Mouse (Mus musculus) MEL (cell line): ENCODE measurements at regions not wholly inside any gene's neighbourhood (a gene's known extent, or its start where the extent isn't known, plus 50 kb on each side); places are given as distances from the start of the nearest gene placed in this dataset.

Experiments used
- DNase-seq: peaks from one replicate; pipeline ENCODE4 v3.0.0; 2011; ENCODE audit warnings: low read depth, low spot score
- H3K27ac ChIP-seq: 2 replicates; pipeline ENCODE4 v1.5.1; 2012; ENCODE audit warnings: low read depth, mild to moderate bottlenecking, control low read depth, low read length, moderate library complexity; ENCODE audit not compliant: control insufficient read depth
- H3K27me3 ChIP-seq, 2 experiments: fragments of 150-350 bp in 1 of 2; sonication (generic) in 1 of 2; 2 replicates each; pipeline ENCODE4 v1.6.1; 2012; ENCODE audit warnings: low read length in 2 of 2, mild to moderate bottlenecking in 2 of 2, improper control_type of control experiment in 1 of 2, moderate library complexity in 1 of 2; ENCODE audit not compliant: insufficient read depth in 2 of 2, control insufficient read depth in 1 of 2
- H3K36me3 ChIP-seq, 2 experiments: 2 replicates each; pipeline ENCODE4 v1.6.1; 2012 to 2014; ENCODE audit warnings: low read length in 2 of 2, improper control_type of control experiment in 1 of 2, inconsistent platforms in 1 of 2, mild to moderate bottlenecking in 1 of 2; ENCODE audit not compliant: insufficient read depth in 2 of 2, control insufficient read depth in 1 of 2
- H3K4me1 ChIP-seq, 2 experiments: fragments of 150-350 bp in 1 of 2; sonication (generic) in 1 of 2; 2 replicates each; pipeline ENCODE4 v1.6.1; 2012; ENCODE audit warnings: low read length in 2 of 2, improper control_type of control experiment in 1 of 2, mild to moderate bottlenecking in 1 of 2; ENCODE audit not compliant: insufficient read depth in 2 of 2, control insufficient read depth in 1 of 2
- H3K4me3 ChIP-seq, 2 experiments: fragments of 150-350 bp in 1 of 2; sonication (generic) in 1 of 2; 2 replicates each; pipeline ENCODE4 v1.5.1; 2012; ENCODE audit warnings: low read depth in 2 of 2, low read length in 2 of 2, mild to moderate bottlenecking in 2 of 2, moderate library complexity in 2 of 2, control low read depth in 1 of 2, improper control_type of control experiment in 1 of 2; ENCODE audit not compliant: control insufficient read depth in 1 of 2, insufficient read depth in 1 of 2
- H3K79me2 ChIP-seq: 2 replicates; pipeline ENCODE4 v1.6.1; 2012; ENCODE audit warnings: mild to moderate bottlenecking, low read length, moderate library complexity; ENCODE audit not compliant: control insufficient read depth, poor library complexity, insufficient read depth
- H3K9ac ChIP-seq: 2 replicates; pipeline ENCODE4 v1.6.1; 2012; ENCODE audit warnings: low read depth, mild to moderate bottlenecking, control low read depth, low read length, moderate library complexity; ENCODE audit not compliant: control insufficient read depth, poor library complexity, severe bottlenecking
- H3K9me3 ChIP-seq: fragments of 150-350 bp; sonication (generic); replicated peaks from 2 replicates; pipeline ENCODE4 v1.6.1; 2012; ENCODE audit warnings: mild to moderate bottlenecking, low read length, improper control_type of control experiment, moderate library complexity; ENCODE audit not compliant: insufficient read depth
- BHLHE40 ChIP-seq: IDR thresholded peaks from 2 replicates; pipeline ENCODE4 v1.6.1; 2012; ENCODE audit warnings: low read depth, mild to moderate bottlenecking, inconsistent platforms, low read length, improper control_type of control experiment, borderline replicate concordance
- CHD2 ChIP-seq: IDR thresholded peaks from 2 replicates; pipeline ENCODE4 v1.6.1; 2011; ENCODE audit warnings: low read length, improper control_type of control experiment
- E2F4 ChIP-seq: IDR thresholded peaks from 2 replicates; pipeline ENCODE4 v1.6.1; 2011; ENCODE audit warnings: low read depth, low read length, improper control_type of control experiment, borderline replicate concordance
- ELF1 ChIP-seq: IDR thresholded peaks from 2 replicates; pipeline ENCODE4 v1.6.1; 2014; ENCODE audit warnings: low read depth, mild to moderate bottlenecking, inconsistent platforms, low read length, improper control_type of control experiment, moderate library complexity
- MAFK ChIP-seq: IDR thresholded peaks from 2 replicates; pipeline ENCODE4 v1.6.1; 2011; ENCODE audit warnings: low read depth, mild to moderate bottlenecking, low read length, improper control_type of control experiment, borderline replicate concordance
- MAZ ChIP-seq: IDR thresholded peaks from 2 replicates; pipeline ENCODE4 v1.6.1; 2012; ENCODE audit warnings: low read depth, mild to moderate bottlenecking, inconsistent platforms, low read length, improper control_type of control experiment
- MXI1 ChIP-seq: IDR thresholded peaks from 2 replicates; pipeline ENCODE4 v1.6.1; 2011; ENCODE audit warnings: mild to moderate bottlenecking, low read depth, low read length, improper control_type of control experiment
- MYB ChIP-seq: IDR thresholded peaks from 2 replicates; pipeline ENCODE4 v1.6.1; 2011; ENCODE audit warnings: mild to moderate bottlenecking, low read depth, low read length, improper control_type of control experiment
- MYC ChIP-seq: IDR thresholded peaks from 2 replicates; pipeline ENCODE4 v1.6.1; 2011; ENCODE audit warnings: low read depth, mild to moderate bottlenecking, low read length, improper control_type of control experiment, moderate library complexity
- NELFE ChIP-seq: IDR thresholded peaks from 2 replicates; pipeline ENCODE4 v1.6.1; 2011; ENCODE audit warnings: low read depth, low read length, improper control_type of control experiment
- NRF1 ChIP-seq: IDR thresholded peaks from 2 replicates; pipeline ENCODE4 v1.6.1; 2014; ENCODE audit warnings: low read depth, mild to moderate bottlenecking, inconsistent platforms, low read length, improper control_type of control experiment, moderate library complexity; ENCODE audit not compliant: poor library complexity, insufficient read depth, severe bottlenecking
- POLR2AphosphoS2 ChIP-seq: IDR thresholded peaks from 2 replicates; pipeline ENCODE4 v1.6.1; 2011; ENCODE audit warnings: low read length, improper control_type of control experiment
- POLR2AphosphoS5 ChIP-seq: IDR thresholded peaks from 2 replicates; pipeline ENCODE4 v1.6.1; 2012; ENCODE audit warnings: low read depth, borderline replicate concordance, mild to moderate bottlenecking, inconsistent platforms, low read length, moderate library complexity, mixed read lengths
- SIN3A ChIP-seq: IDR thresholded peaks from 2 replicates; pipeline ENCODE4 v1.6.1; 2012; ENCODE audit warnings: low read length, improper control_type of control experiment, inconsistent platforms
- TAL1 ChIP-seq: IDR thresholded peaks from 2 replicates; pipeline ENCODE4 v1.6.1; 2012; ENCODE audit warnings: mild to moderate bottlenecking, inconsistent platforms, low read length, moderate library complexity, mixed read lengths
- TBP ChIP-seq: IDR thresholded peaks from 2 replicates; pipeline ENCODE4 v1.8.0; 2011; ENCODE audit warnings: low read depth, low read length, improper control_type of control experiment
- TCF12 ChIP-seq: IDR thresholded peaks from 2 replicates; pipeline ENCODE4 v1.6.1; 2014; ENCODE audit warnings: low read depth, mild to moderate bottlenecking, inconsistent platforms, low read length, improper control_type of control experiment, moderate library complexity
- ZC3H11A ChIP-seq: IDR thresholded peaks from 2 replicates; pipeline ENCODE4 v1.6.1; 2012; ENCODE audit warnings: low read depth, mild to moderate bottlenecking, inconsistent platforms, low read length, improper control_type of control experiment
- ZMIZ1 ChIP-seq: IDR thresholded peaks from 2 replicates; pipeline ENCODE4 v1.6.1; 2012; ENCODE audit warnings: low read depth, mild to moderate bottlenecking, inconsistent platforms, low read length, improper control_type of control experiment, moderate library complexity

DNA sequence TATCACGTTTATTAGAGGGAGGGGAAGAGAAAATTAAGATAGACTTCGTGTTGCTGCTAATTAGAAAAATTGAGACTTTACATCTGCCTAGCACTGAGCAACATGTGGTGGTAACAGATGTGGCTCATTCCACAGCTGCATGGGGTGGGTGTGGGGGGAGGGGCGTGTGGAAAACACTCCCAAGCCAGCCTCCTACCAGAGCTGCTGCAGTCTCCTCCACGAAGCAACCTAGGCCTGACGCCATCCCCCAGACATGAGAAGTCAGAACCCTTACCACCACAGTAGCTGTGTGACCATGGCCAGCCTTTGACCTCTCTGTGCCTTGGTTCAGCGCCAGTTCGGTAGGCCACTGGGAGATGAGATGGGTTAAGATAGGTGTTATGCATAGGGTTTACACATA is 112.4 kb upstream of the Mafb start:
- no peak for DNase-seq
- Histone ChIP-seq H3K79me2 (no peaks in the 10 kb centered on the region), H3K4me3 (no peak overlapping the region), H3K4me1 (no peaks in the 10 kb centered on the region), H3K27me3 (no peaks in the 10 kb centered on the region), H3K36me3 (no peaks in the 10 kb centered on the region), H3K9ac (no peak overlapping the region), H3K9me3 (no peaks in the 10 kb centered on the region), H3K27ac (no peak overlapping the region)
- TF ChIP-seq MYB (no peak), TAL1 (no peak)

DNA sequence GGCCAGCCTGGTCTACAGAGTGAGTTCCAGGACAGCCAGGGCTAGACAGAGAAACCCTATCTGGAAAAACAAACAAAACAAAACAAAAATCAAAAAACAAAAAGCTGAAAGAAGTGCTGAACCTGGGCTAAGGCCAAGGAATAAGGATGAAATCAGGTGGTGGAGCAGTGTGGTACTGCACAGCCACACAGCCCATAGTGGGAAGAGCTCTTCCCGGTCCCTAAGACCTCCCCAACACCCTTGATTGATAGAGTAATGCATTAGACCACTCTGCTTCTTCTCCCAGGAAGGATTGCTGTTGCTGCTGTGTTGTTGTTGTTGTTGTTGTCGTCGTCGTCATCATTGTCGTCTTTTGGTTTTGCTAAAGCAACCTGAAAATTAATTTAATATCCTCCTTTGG is 118.2 kb upstream of the Mafb start:
- no peak overlapping the region for H3K27ac ChIP-seq
- H3K27me3 ChIP-seq: no peaks in the 10 kb centered on the region
- H3K9me3 ChIP-seq: no peaks in the 10 kb centered on the region
- H3K79me2 ChIP-seq: no peaks in the 10 kb centered on the region
- no peaks in the 10 kb centered on the region for H3K4me1 ChIP-seq
- TF ChIP-seq MAZ (no peak), SIN3A (no peak), E2F4 (no peak), TCF12 (no peak), ZC3H11A (no peak), CHD2 (no peak), ELF1 (no peak), MYC (no peak)
- no peak for DNase-seq
- no peak overlapping the region for H3K4me3 ChIP-seq
- H3K9ac ChIP-seq: no peak overlapping the region
- no peaks in the 10 kb centered on the region for H3K36me3 ChIP-seq

DNA sequence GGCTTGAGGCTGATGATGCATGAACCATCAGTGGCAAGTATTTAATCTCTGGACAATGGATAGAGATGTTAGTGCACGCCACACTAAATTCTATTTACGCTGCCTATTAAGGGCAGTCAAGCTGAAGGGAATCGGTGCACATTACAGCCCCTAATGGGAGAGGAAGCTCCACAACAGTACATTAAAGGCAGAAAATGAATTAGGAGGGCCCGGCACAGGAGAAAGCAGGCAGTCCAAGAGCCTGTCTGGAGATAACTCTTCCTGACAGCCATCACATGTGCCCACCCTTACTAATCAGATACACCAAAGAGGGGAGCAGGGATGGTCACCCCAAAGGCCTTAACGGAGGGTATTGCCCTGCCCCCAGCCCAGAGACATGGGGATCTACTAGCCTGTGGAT is 118.7 kb upstream of the Mafb start:
- TF ChIP-seq MAFK: no peak
- TF ChIP-seq MXI1: no peak
- no peak for TF ChIP-seq TAL1
- no peak for TF ChIP-seq TBP
- TF ChIP-seq POLR2AphosphoS5: no peak
- TF ChIP-seq BHLHE40: no peak
- no peak for TF ChIP-seq NRF1
- TF ChIP-seq NELFE: no peak
- no peak for TF ChIP-seq MYC
- TF ChIP-seq ZMIZ1: no peak
- no peak for TF ChIP-seq POLR2AphosphoS2
- no peaks in the 10 kb centered on the region for H3K27me3 ChIP-seq
- H3K36me3 ChIP-seq: no peaks in the 10 kb centered on the region
- no peaks in the 10 kb centered on the region for H3K79me2 ChIP-seq
- no peaks in the 10 kb centered on the region for H3K9me3 ChIP-seq
- no peaks in the 10 kb centered on the region for H3K4me1 ChIP-seq
- no peak overlapping the region for H3K4me3 ChIP-seq
- no peak overlapping the region for H3K27ac ChIP-seq
- DNase-seq: no peak
- H3K9ac ChIP-seq: no peak overlapping the region
